Mouse (Mus musculus): ENCODE measurements around the gene Slc36a4. TPM values are rescaled to one million over a fixed set of nuclear protein-coding genes. Genes with fewer than 3 reads are reported as not detected.

Slc36a4 gene
- polyA plus RNA-seq, 1 experiment: 6.1 TPM

DNA sequence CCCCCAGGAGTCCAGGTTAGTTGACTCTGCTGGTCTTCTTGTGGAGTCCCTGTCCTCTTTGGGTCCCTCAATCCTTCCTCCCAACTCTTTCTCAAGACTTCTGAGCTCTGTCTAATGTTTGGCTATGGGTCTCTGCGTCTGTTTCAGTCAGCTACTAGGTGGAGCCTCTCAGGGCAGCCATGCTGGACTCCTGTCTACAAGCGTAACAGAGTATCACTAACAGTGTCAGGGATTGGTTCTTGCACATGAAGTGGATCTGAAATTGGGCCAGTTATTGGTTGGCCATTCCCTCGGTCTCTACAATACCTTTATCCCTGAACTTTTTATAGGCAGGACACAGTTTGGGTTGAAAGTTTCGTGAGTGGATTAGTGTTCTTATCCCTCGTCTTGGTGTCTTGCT is 22.2 kb upstream of the Slc36a4 start:
- Histone ChIP-seq H3K4me1 (ENCODE audit: control insufficient read depth, insufficient read depth, low read length) (no peaks in the 10 kb centered on the region), H3K36me3 (ENCODE audit: control insufficient read depth, insufficient read depth, low read length) (no peaks in the 10 kb centered on the region), H3K27me3 (replicated peaks; ENCODE audit: control insufficient read depth, insufficient read depth, low read length) (no peaks in the 10 kb centered on the region; the same call in 1 of the 2 replicates), H3K4me3 (ENCODE audit: insufficient read depth, low read depth, low read length) (no peak overlapping the region), H3K27ac (ENCODE audit: insufficient read depth, low read depth, low read length) (no peak overlapping the region)
- TF ChIP-seq POLR2A (IDR thresholded peaks at IDR 0.05; ENCODE audit: low read depth, low read length): no peak
- TF ChIP-seq CTCF (conservative IDR thresholded peaks at IDR 0.05; ENCODE audit: insufficient read depth, insufficient read length, low read depth, low read length): no peak
- 86% methylated on average over 5 of the region's 5 CpGs for WGBS
- DNase-seq: no peak

DNA sequence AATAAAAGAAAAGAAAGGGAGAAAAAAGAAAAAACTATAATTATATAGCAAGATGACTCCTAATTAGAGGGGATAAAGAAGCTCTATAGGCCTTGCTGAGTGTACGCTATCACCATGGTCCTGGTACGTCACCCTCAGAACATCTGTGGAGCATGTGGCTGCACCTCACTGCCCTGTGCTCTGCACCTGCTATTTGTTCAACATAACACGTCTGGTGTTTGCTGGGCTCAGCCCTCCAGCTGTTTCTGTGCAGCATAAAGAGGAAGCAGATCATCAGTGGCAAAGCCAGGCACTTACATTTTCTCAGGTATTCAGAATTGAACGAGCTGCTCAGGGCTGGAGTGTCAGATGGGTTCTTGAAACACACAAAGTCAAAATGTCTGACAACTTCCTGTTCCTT is 15.7 kb upstream of the Slc36a4 start:
- H3K36me3 ChIP-seq (ENCODE audit: control insufficient read depth, insufficient read depth, low read length): no peaks in the 10 kb centered on the region
- no peak overlapping the region for H3K4me3 ChIP-seq (ENCODE audit: insufficient read depth, low read depth, low read length)
- TF ChIP-seq POLR2A (IDR thresholded peaks at IDR 0.05; ENCODE audit: low read depth, low read length) (no peak), CTCF (conservative IDR thresholded peaks at IDR 0.05; ENCODE audit: insufficient read depth, insufficient read length, low read depth, low read length) (no peak)
- no peak overlapping the region for H3K27ac ChIP-seq (ENCODE audit: insufficient read depth, low read depth, low read length)
- no peaks in the 10 kb centered on the region for H3K27me3 ChIP-seq (replicated peaks; ENCODE audit: control insufficient read depth, insufficient read depth, low read length)
- WGBS: 75% methylated on average over 4 of the region's 4 CpGs
- DNase-seq: no peak
- no peaks in the 10 kb centered on the region for H3K4me1 ChIP-seq (ENCODE audit: control insufficient read depth, insufficient read depth, low read length)

DNA sequence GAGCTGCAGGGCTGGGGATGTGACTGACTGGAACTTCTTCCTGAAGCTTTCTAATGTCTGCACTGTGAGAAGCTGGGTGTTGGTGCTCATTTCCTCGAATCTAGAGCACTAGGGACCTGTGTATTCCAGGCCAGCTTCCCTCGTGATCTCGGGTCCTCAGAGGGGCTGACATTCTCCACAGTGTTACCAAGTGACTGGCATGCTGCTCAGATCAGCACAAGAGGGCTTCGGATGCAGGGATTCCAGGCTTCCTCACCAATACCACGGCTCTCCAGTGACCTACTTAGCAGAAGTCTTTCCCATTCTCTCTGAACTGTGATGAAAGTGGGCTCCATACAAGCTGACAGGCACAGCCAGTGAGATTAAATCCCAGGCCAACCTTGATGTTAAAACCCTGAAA is 14.5 kb upstream of the Slc36a4 start:
- H3K27ac ChIP-seq (ENCODE audit: insufficient read depth, low read depth, low read length): no peak overlapping the region
- no peak overlapping the region for H3K4me3 ChIP-seq (ENCODE audit: insufficient read depth, low read depth, low read length)
- no peaks in the 10 kb centered on the region for H3K27me3 ChIP-seq (replicated peaks; ENCODE audit: control insufficient read depth, insufficient read depth, low read length)
- H3K4me1 ChIP-seq (ENCODE audit: control insufficient read depth, insufficient read depth, low read length): no peaks in the 10 kb centered on the region
- no peaks in the 10 kb centered on the region for H3K36me3 ChIP-seq (ENCODE audit: control insufficient read depth, insufficient read depth, low read length)
- TF ChIP-seq POLR2A (IDR thresholded peaks at IDR 0.05; ENCODE audit: low read depth, low read length): no peak
- TF ChIP-seq CTCF (conservative IDR thresholded peaks at IDR 0.05; ENCODE audit: insufficient read depth, insufficient read length, low read depth, low read length): no peak
- WGBS: 56% methylated on average over 5 of the region's 5 CpGs
- no peak for DNase-seq

DNA sequence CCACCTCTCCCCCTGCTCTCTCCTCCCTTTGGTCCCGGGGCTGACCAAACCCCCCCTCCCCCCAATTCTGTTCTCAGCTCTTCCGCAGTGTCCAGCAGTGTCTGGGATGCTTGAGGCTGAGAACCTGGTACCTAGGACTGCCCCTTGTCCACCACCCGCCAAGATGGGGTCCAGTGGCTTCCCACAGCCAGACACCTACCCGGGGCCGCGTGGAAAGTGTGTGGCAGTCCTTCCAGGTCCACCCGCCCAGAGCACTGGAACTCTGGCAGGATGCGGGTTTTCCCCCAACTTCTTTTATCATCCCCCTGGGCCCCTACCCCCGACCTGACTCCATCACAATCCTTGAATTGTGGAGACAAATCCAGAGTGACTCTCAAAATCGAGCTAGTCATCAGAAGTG is 3.8 kb upstream of the Slc36a4 start:
- TF ChIP-seq POLR2A (IDR thresholded peaks at IDR 0.05; ENCODE audit: low read depth, low read length): no peak
- no peak for TF ChIP-seq CTCF (conservative IDR thresholded peaks at IDR 0.05; ENCODE audit: insufficient read depth, insufficient read length, low read depth, low read length)
- DNase-seq: no peak
- Histone ChIP-seq H3K27ac (ENCODE audit: insufficient read depth, low read depth, low read length) (no peak overlapping the region), H3K4me3 (ENCODE audit: insufficient read depth, low read depth, low read length) (no peak overlapping the region), H3K4me1 (ENCODE audit: control insufficient read depth, insufficient read depth, low read length) (peaks cover 4% of the 10 kb centered on the region; the same call in 1 of the 2 replicates), H3K36me3 (ENCODE audit: control insufficient read depth, insufficient read depth, low read length) (no peaks in the 10 kb centered on the region), H3K27me3 (replicated peaks; ENCODE audit: control insufficient read depth, insufficient read depth, low read length) (no peaks in the 10 kb centered on the region)
- WGBS: 77% methylated on average over 10 of the region's 10 CpGs

DNA sequence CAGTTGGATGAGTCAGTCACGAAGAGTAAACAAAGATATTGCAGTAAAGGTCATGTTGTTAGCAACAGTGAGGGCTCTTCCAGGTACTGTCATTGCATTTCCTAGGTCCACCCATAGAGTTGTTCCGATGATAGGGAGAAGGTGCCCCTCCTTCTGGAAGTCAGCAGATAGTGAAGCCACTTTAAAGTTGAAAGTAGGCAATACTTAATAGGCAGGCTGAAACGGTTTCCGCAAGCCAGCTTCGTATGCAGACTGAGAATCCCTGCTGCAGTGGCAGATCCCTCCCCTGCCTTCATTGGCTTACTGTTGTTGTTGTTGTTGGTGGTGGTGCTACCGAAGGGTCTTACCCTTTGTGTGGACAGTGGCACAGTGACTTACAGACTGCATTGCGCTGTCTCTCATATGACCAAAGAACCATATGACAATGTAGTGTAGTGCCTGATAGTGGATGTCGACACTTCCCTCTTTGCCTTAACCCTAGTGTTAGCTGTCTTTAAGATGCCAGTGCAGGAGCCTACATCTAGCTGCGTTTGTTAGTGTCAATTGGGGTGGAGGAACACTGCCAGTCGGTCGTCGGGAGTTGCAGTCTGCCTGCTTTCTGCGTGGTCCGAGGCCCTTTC is 449 bp upstream of the Slc36a4 start:
- no peak for DNase-seq
- H3K27ac ChIP-seq (ENCODE audit: insufficient read depth, low read depth, low read length): peak overlapping the region; percentile 52; the same call in 1 of the 2 replicates
- 24% methylated on average over 14 of the region's 14 CpGs for WGBS
- H3K36me3 ChIP-seq (ENCODE audit: control insufficient read depth, insufficient read depth, low read length): no peaks in the 10 kb centered on the region
- H3K27me3 ChIP-seq (replicated peaks; ENCODE audit: control insufficient read depth, insufficient read depth, low read length): no peaks in the 10 kb centered on the region
- H3K4me1 ChIP-seq (ENCODE audit: control insufficient read depth, insufficient read depth, low read length): peaks cover 4% of the 10 kb centered on the region; the same call in 1 of the 2 replicates
- peak overlapping the region; percentile 72 for H3K4me3 ChIP-seq (ENCODE audit: insufficient read depth, low read depth, low read length)
- TF ChIP-seq POLR2A (IDR thresholded peaks at IDR 0.05; ENCODE audit: low read depth, low read length): no peak
- TF ChIP-seq CTCF (conservative IDR thresholded peaks at IDR 0.05; ENCODE audit: insufficient read depth, insufficient read length, low read depth, low read length): no peak

DNA sequence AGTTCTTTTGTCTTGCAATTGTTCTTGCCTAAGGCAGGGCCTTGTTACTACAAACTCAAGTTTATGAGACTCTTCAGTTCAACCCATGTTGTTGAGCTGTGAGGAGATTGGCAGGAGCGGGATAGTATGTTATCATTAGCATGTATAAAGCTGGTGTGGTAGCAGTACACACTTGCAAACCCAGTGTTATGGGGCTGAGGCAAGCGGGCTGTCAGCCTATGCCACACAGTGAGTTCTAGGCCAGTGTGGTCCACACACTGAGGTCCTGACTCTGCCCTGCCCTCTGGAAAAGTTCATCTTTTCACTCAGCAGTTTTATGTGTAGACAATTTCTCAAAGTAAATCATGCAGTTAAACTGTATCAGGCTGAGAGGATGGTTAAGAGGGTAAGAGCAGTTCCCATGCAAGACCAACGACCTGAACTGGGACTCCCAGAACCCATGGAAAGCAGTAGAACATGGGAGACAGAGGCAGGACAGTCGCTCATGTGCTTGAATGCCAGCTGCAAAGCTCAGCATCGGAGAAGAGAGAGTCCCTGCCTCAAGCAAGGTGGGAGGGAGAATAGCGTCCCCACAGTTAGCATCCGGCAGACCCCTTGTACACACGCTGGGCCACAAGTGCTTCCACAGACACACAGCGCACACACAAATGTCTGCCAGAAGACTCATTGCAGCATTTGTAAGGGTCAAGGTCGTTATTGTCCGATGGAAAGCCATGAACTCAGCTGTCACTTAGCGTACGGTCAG is 1.5 kb downstream of the Slc36a4 start:
- TF ChIP-seq CTCF (conservative IDR thresholded peaks at IDR 0.05; ENCODE audit: insufficient read depth, insufficient read length, low read depth, low read length): no peak
- no peak for TF ChIP-seq POLR2A (IDR thresholded peaks at IDR 0.05; ENCODE audit: low read depth, low read length)
- Histone ChIP-seq H3K4me1 (ENCODE audit: control insufficient read depth, insufficient read depth, low read length) (peaks cover 4% of the 10 kb centered on the region; the same call in 1 of the 2 replicates), H3K27me3 (replicated peaks; ENCODE audit: control insufficient read depth, insufficient read depth, low read length) (no peaks in the 10 kb centered on the region), H3K27ac (ENCODE audit: insufficient read depth, low read depth, low read length) (no peak overlapping the region), H3K36me3 (ENCODE audit: control insufficient read depth, insufficient read depth, low read length) (no peaks in the 10 kb centered on the region), H3K4me3 (ENCODE audit: insufficient read depth, low read depth, low read length) (no peak overlapping the region)
- DNase-seq: no peak
- 89% methylated on average over 13 of the region's 13 CpGs for WGBS

DNA sequence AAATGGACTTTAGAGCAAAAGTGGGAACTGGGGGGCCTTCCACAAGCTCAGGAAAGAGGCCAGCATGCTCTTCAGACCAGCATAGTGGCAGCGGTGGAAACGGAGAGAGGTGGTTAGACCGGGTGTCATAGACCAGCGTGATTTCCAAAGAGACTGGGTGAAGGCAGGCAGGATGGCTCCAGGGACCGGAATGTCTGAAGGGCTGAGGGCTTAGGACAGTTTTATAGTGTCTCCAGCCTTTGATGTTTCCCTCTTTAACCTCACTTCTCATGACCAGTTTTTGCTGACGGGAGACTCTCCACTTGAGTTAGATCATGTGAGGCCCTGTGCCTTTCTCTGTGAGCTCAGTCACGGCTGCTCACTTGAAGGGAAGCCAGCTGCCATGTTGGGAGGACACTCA is 2.1 kb downstream of the Slc36a4 start:
- TF ChIP-seq CTCF (conservative IDR thresholded peaks at IDR 0.05; ENCODE audit: insufficient read depth, insufficient read length, low read depth, low read length): no peak
- TF ChIP-seq POLR2A (IDR thresholded peaks at IDR 0.05; ENCODE audit: low read depth, low read length): no peak
- WGBS: 83% methylated on average over 7 of the region's 7 CpGs
- H3K36me3 ChIP-seq (ENCODE audit: control insufficient read depth, insufficient read depth, low read length): no peaks in the 10 kb centered on the region
- no peak overlapping the region for H3K27ac ChIP-seq (ENCODE audit: insufficient read depth, low read depth, low read length)
- peaks cover 4% of the 10 kb centered on the region; the same call in 1 of the 2 replicates for H3K4me1 ChIP-seq (ENCODE audit: control insufficient read depth, insufficient read depth, low read length)
- H3K27me3 ChIP-seq (replicated peaks; ENCODE audit: control insufficient read depth, insufficient read depth, low read length): no peaks in the 10 kb centered on the region
- no peak overlapping the region for H3K4me3 ChIP-seq (ENCODE audit: insufficient read depth, low read depth, low read length)
- DNase-seq: no peak

Measured in kidney, adult 2 months (tissue).